Mouse (Mus musculus): Measurements from ENCODE around the gene Smarce1.

Smarce1 gene

GRCm38 (mm10) chr11:99169438-99169837 lies 61.4 kb downstream of the Smarce1 start:
- DNase-seq (ENCODE audit: low spot score in 2 of 2), result no peak

DNA sequence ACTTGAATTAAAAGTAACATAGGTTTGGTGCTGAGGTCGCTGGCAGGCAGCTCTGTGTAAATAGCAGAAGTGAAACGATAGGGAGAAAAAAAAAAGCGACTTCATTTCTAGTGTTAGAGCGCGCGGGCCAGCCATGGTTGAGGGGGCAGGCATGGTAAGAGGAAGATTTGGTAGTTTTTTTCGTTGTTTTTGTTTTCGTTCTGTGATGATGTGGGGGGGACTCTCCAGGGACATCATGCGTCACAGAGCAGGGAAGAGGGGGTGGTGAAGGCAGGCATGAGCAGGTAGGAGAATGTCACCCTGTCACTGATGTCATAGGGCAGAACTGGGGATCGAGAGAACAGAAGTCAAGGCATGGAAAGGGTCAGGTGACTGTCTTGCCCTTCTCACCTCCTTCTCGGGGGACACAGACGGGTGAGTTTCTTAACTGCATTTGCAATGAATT lies 62.8 kb downstream of the Smarce1 start:
- no peak for DNase-seq (ENCODE audit: low spot score in 2 of 2)

- DNase-seq (ENCODE audit: low spot score in 2 of 2), result no peak
Measured at GRCm38 (mm10) chr11:99167576-99167975, 63.2 kb downstream of the Smarce1 start.

- no peak for DNase-seq (ENCODE audit: low spot score in 2 of 2)
Measured at GRCm38 (mm10) chr11:99166241-99166640, 64.6 kb downstream of the Smarce1 start.

DNA sequence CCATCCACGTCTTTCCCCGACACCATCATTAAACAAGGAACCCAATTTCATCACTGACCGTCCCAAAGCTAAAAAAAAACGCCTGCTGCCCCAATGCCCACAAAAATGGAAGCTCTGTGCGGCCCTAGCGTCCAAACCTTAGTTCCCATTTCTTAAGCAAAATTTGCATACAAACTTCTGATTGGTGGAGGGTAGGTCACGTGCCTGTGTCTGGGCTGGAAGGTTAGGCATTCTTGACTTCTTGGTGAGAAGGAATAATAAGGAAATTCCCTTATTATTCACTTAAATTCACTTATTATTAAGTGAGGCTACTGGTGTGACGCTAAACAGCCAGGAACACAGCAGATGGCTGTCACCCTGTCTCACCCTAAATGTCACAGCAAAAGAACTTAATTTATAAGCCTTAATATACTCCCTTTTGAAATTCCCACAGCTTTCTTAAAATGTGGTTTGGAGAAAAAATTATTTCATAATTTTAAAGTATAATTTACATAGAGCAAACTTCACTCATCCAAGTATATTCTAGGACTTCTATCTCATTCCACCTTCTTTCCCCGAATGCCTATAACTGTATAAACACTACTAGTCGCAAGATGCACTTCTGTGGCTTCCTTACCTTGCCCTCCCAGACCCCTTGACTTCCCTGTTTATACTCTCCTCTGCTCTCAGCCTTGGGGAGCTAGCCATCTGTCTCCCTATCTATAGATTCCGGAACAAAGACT lies 65.6 kb downstream of the Smarce1 start:
- DNase-seq (ENCODE audit: low spot score in 2 of 2), result no peak

GRCm38 (mm10) chr11:99162972-99163686 lies 67.7 kb downstream of the Smarce1 start:
- DNase-seq (ENCODE audit: low spot score in 2 of 2), result no peak

GRCm38 (mm10) chr11:99161648-99162047 lies 69.2 kb downstream of the Smarce1 start:
- DNase-seq (ENCODE audit: low spot score in 2 of 2), result no peak

GRCm38 (mm10) chr11:99160228-99160627 lies 70.6 kb downstream of the Smarce1 start:
- DNase-seq (ENCODE audit: low spot score in 2 of 2), result no peak

Data from frontal cortex, postnatal 25 days (tissue).